Mouse (Mus musculus): ENCODE data around the gene Gm11985. TPM values are rescaled to one million over a fixed set of nuclear protein-coding genes. Genes with fewer than 3 reads are reported as not detected.

Gene Gm11985
- total and polyA plus RNA-seq, 3 experiments, result not detected

DNA sequence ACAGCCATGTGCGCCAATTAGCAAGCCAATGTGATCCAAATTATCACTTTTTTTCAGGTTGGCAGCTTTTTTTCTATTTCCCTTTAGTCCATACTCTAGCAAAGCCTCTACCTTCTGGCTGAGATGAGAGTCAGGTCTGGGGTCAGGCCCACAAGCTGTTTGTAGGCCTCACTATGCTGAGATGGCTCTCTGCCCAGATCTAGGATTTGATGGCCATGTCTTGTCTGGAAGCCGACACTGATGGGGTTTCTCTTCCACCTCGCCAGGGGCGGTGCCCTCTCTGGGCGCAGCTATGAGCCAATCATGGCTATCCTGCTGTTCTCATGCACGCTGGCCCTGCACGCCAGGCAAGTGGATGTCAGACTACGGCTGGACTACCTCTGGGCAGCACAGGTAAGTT lies 37.9 kb downstream of the Gm11985 start:
- no peak overlapping the region for H3K27ac ChIP-seq
- WGBS, result 88% methylated on average over 8 of the region's 8 CpGs

GRCm38 (mm10) chr11:7149471-7149870 lies 38.9 kb downstream of the Gm11985 start:
- Histone ChIP-seq H3K79me2 (replicated peaks; ENCODE audit: control insufficient read depth, insufficient read depth, low read length) (no peaks in the 10 kb centered on the region), H3K36me3 (ENCODE audit: control insufficient read depth, insufficient read depth, low read length) (no peaks in the 10 kb centered on the region), H3K27me3 (ENCODE audit: control insufficient read depth, insufficient read depth, low read length) (no peaks in the 10 kb centered on the region), H3K9ac (ENCODE audit: low read depth, low read length) (no peak overlapping the region), H3K4me3 (no peak overlapping the region), H3K27ac (no peak overlapping the region), H3K4me1 (ENCODE audit: control insufficient read depth, insufficient read depth, low read length) (no peaks in the 10 kb centered on the region)
- intact Hi-C loops (cut with DNase I), result loop anchor here (10.0 kb wide), 1 partner anchor 245 kb away; no protein-coding TSS in a partner anchor
- no peak for TF ChIP-seq EP300 (IDR thresholded peaks at IDR 0.05; ENCODE audit: insufficient read depth, low read depth, low read length)
- TF ChIP-seq POLR2A (IDR thresholded peaks at IDR 0.05; ENCODE audit: insufficient read depth, low read depth, low read length), result no peak
- TF ChIP-seq CTCF (IDR thresholded peaks at IDR 0.05), result no peak
- peak in 1 of 2 experiments; percentile 4 for DNase-seq
- 69% methylated on average over 7 of the region's 7 CpGs for WGBS

More for the DNA sequence above, 37.9 kb downstream of the Gm11985 start:
- DNase-seq, result no peak
- Histone ChIP-seq H3K4me1 (ENCODE audit: control insufficient read depth, insufficient read depth, low read length) (no peaks in the 10 kb centered on the region), H3K36me3 (ENCODE audit: control insufficient read depth, insufficient read depth, low read length) (no peaks in the 10 kb centered on the region), H3K27me3 (ENCODE audit: control insufficient read depth, insufficient read depth, low read length) (no peaks in the 10 kb centered on the region), H3K9ac (ENCODE audit: low read depth, low read length) (no peak overlapping the region), H3K79me2 (replicated peaks; ENCODE audit: control insufficient read depth, insufficient read depth, low read length) (no peaks in the 10 kb centered on the region), H3K4me3 (no peak overlapping the region)
- TF ChIP-seq CTCF (IDR thresholded peaks at IDR 0.05) (no peak), EP300 (IDR thresholded peaks at IDR 0.05; ENCODE audit: insufficient read depth, low read depth, low read length) (no peak), POLR2A (IDR thresholded peaks at IDR 0.05; ENCODE audit: insufficient read depth, low read depth, low read length) (no peak)
- intact Hi-C loops (cut with DNase I), result no loop called here

- 82% methylated on average over 7 of the region's 7 CpGs for WGBS
- no peaks in the 10 kb centered on the region for H3K4me1 ChIP-seq (ENCODE audit: control insufficient read depth, insufficient read depth, low read length)
- no peak for TF ChIP-seq POLR2A (IDR thresholded peaks at IDR 0.05; ENCODE audit: insufficient read depth, low read depth, low read length)
- TF ChIP-seq CTCF (IDR thresholded peaks at IDR 0.05), result no peak
- TF ChIP-seq EP300 (IDR thresholded peaks at IDR 0.05; ENCODE audit: insufficient read depth, low read depth, low read length), result no peak
- no peak overlapping the region for H3K9ac ChIP-seq (ENCODE audit: low read depth, low read length)
- H3K36me3 ChIP-seq (ENCODE audit: control insufficient read depth, insufficient read depth, low read length), result no peaks in the 10 kb centered on the region
- H3K79me2 ChIP-seq (replicated peaks; ENCODE audit: control insufficient read depth, insufficient read depth, low read length), result no peaks in the 10 kb centered on the region
- no peaks in the 10 kb centered on the region for H3K27me3 ChIP-seq (ENCODE audit: control insufficient read depth, insufficient read depth, low read length)
- H3K27ac ChIP-seq, result no peak overlapping the region
- H3K4me3 ChIP-seq, result no peak overlapping the region
- intact Hi-C loops (cut with DNase I), result loop anchor here (10.0 kb wide), 1 partner anchor 243 kb away; no protein-coding TSS in a partner anchor
- no peak for DNase-seq
These were observed 40.4 kb downstream of the Gm11985 start for GRCm38 (mm10) chr11:7147945-7148344.

DNA sequence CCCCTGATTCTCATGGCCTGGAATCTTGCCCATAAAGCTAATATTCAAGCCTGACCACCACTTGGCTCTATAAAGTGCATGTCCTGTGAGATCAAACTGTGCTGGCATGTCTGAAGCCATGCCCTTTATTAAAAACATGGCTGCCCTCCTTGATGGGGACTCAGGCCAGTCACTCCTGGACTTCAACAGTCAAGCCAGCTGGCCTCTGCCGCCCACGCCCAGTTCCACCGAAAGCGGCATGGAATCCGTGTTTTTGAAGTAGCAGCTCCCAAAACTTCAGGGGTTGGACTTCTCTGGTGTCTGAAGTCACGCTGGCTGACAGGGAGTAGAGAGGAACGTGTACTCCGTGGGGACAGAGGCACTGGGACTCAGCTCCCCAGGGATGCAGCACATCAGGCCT lies 40.8 kb downstream of the Gm11985 start:
- Histone ChIP-seq H3K27me3 (ENCODE audit: control insufficient read depth, insufficient read depth, low read length) (no peaks in the 10 kb centered on the region), H3K4me3 (no peak overlapping the region), H3K9ac (ENCODE audit: low read depth, low read length) (no peak overlapping the region), H3K27ac (no peak overlapping the region), H3K36me3 (ENCODE audit: control insufficient read depth, insufficient read depth, low read length) (no peaks in the 10 kb centered on the region), H3K4me1 (ENCODE audit: control insufficient read depth, insufficient read depth, low read length) (no peaks in the 10 kb centered on the region), H3K79me2 (replicated peaks; ENCODE audit: control insufficient read depth, insufficient read depth, low read length) (no peaks in the 10 kb centered on the region)
- 86% methylated on average over 8 of the region's 8 CpGs for WGBS
- no peak for TF ChIP-seq POLR2A (IDR thresholded peaks at IDR 0.05; ENCODE audit: insufficient read depth, low read depth, low read length)
- TF ChIP-seq CTCF (IDR thresholded peaks at IDR 0.05), result no peak
- TF ChIP-seq EP300 (IDR thresholded peaks at IDR 0.05; ENCODE audit: insufficient read depth, low read depth, low read length), result no peak
- intact Hi-C loops (cut with DNase I), result loop anchor here (10.0 kb wide), 1 partner anchor 243 kb away; no protein-coding TSS in a partner anchor
- DNase-seq, result no peak

- Histone ChIP-seq H3K4me1 (ENCODE audit: control insufficient read depth, insufficient read depth, low read length) (no peaks in the 10 kb centered on the region), H3K36me3 (ENCODE audit: control insufficient read depth, insufficient read depth, low read length) (no peaks in the 10 kb centered on the region), H3K27ac (no peak overlapping the region), H3K4me3 (no peak overlapping the region), H3K79me2 (replicated peaks; ENCODE audit: control insufficient read depth, insufficient read depth, low read length) (no peaks in the 10 kb centered on the region), H3K9ac (ENCODE audit: low read depth, low read length) (no peak overlapping the region), H3K27me3 (ENCODE audit: control insufficient read depth, insufficient read depth, low read length) (no peaks in the 10 kb centered on the region)
- TF ChIP-seq EP300 (IDR thresholded peaks at IDR 0.05; ENCODE audit: insufficient read depth, low read depth, low read length) (no peak), POLR2A (IDR thresholded peaks at IDR 0.05; ENCODE audit: insufficient read depth, low read depth, low read length) (no peak), CTCF (IDR thresholded peaks at IDR 0.05) (no peak)
- no peak for DNase-seq
- 50% methylated on average over 4 of the region's 4 CpGs for WGBS
- intact Hi-C loops (cut with DNase I), result loop anchor here (10.0 kb wide), 1 partner anchor 240 kb away; no protein-coding TSS in a partner anchor
These were observed 43.1 kb downstream of the Gm11985 start for GRCm38 (mm10) chr11:7145221-7145620.

- intact Hi-C loops (cut with DNase I), result loop anchor here (10.0 kb wide), 1 partner anchor 240 kb away; no protein-coding TSS in a partner anchor
- TF ChIP-seq EP300 (IDR thresholded peaks at IDR 0.05; ENCODE audit: insufficient read depth, low read depth, low read length), result no peak
- TF ChIP-seq POLR2A (IDR thresholded peaks at IDR 0.05; ENCODE audit: insufficient read depth, low read depth, low read length), result no peak
- peak; percentile 46 for TF ChIP-seq CTCF (IDR thresholded peaks at IDR 0.05)
- Histone ChIP-seq H3K4me3 (no peak overlapping the region), H3K27me3 (ENCODE audit: control insufficient read depth, insufficient read depth, low read length) (no peaks in the 10 kb centered on the region), H3K9ac (ENCODE audit: low read depth, low read length) (no peak overlapping the region), H3K27ac (no peak overlapping the region), H3K79me2 (replicated peaks; ENCODE audit: control insufficient read depth, insufficient read depth, low read length) (no peaks in the 10 kb centered on the region), H3K4me1 (ENCODE audit: control insufficient read depth, insufficient read depth, low read length) (no peaks in the 10 kb centered on the region), H3K36me3 (ENCODE audit: control insufficient read depth, insufficient read depth, low read length) (no peaks in the 10 kb centered on the region)
- WGBS, result 85% methylated on average over 11 of the region's 11 CpGs
- no peak for DNase-seq
These were observed 44.0 kb downstream of the Gm11985 start for GRCm38 (mm10) chr11:7144369-7144768.
